Mouse (Mus musculus): Measurements from ENCODE around the gene Sco1. TPM values are rescaled to one million over a fixed set of nuclear protein-coding genes. Genes with fewer than 3 reads are reported as not detected.

The Sco1 gene
- total RNA-seq, 2 experiments from 2014 or later, result 7.0 to 7.7 TPM

GRCm38 (mm10) chr11:67114261-67114660, 61.8 kb downstream of the Sco1 start:
- no peak for DNase-seq (ENCODE audit: low spot score)

- peak; percentile 87 for DNase-seq (ENCODE audit: low spot score)
Observed at GRCm38 (mm10) chr11:67114901-67115300, 62.4 kb downstream of the Sco1 start.

Small RNA genes lying within 50 kb of the gene (microRNA-seq; reads per million reads assigned to microRNA genes)
- not detected for gene Mir6923

Other genes with a start within 250 kb of the Sco1 start
- under 1 TPM in 1 of 2 experiments, not detected in 1; 0.09 TPM for gene Pirt, start 140.7 kb upstream of the Sco1 start, total RNA-seq (2021)
- not detected for gene Tmem238l, start 96.0 kb upstream of the Sco1 start, total RNA-seq (2021)
- gene Tmem220, start 27.5 kb upstream of the Sco1 start, total RNA-seq (2021), result 1 to 10 TPM in 1 of 2 experiments, under 1 TPM in 1; 0.83 to 1.0 TPM
- 1 to 10 TPM; 6.5 to 8.2 TPM for gene Adprm, start 76 bp upstream of the Sco1 start, total RNA-seq (2021)
- 10 to 100 TPM in 1 of 2 experiments, 1 to 10 TPM in 1; 9.5 to 15.9 TPM for gene Myh3, start 25.6 kb downstream of the Sco1 start, total RNA-seq (2021)
- 1,000 to 10,000 TPM; 2,421 to 2,564 TPM for gene Myh2, start 118.4 kb downstream of the Sco1 start, total RNA-seq (2021)
- gene Myh1, start 147.4 kb downstream of the Sco1 start, total RNA-seq (2021), result 1,000 to 10,000 TPM; 2,776 to 3,903 TPM
- gene Myh4, start 185.4 kb downstream of the Sco1 start, total RNA-seq (2021), result over 10,000 TPM; 26,101 to 26,132 TPM
- gene Myh8, start 224.5 kb downstream of the Sco1 start, total RNA-seq (2021), result 100 to 1,000 TPM; 257 to 267 TPM